Mouse (Mus musculus): Measurements from ENCODE around the gene Polr2l.
"Not testable (repeated sequence)": the region's sequence is repeated elsewhere in the genome, so short reads cannot be mapped to it uniquely, and the experiment has no call there.

The Polr2l gene

DNA sequence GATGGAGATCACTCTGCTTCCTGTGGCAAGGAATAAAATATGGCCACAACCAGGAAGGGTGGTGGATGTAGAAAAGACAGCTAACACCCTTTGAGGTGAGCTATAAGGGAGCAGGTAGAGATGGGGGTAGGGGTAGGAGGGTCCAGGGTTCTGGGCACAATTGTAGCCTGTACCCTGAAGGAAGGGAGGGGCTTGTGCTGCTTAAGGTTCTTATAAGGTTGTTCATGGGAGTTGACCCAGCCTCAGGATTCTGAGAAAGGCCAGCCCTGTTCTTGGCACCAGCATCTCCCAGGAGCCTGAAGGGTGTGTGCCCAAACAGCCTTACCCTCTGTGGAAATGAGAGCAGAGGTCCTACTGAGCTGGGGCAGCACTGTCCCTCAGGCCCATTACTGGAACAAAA lies 23.0 kb downstream of the Polr2l start:
- DNase-seq (ENCODE audit: low spot score in 2 of 2) = no peak

DNA sequence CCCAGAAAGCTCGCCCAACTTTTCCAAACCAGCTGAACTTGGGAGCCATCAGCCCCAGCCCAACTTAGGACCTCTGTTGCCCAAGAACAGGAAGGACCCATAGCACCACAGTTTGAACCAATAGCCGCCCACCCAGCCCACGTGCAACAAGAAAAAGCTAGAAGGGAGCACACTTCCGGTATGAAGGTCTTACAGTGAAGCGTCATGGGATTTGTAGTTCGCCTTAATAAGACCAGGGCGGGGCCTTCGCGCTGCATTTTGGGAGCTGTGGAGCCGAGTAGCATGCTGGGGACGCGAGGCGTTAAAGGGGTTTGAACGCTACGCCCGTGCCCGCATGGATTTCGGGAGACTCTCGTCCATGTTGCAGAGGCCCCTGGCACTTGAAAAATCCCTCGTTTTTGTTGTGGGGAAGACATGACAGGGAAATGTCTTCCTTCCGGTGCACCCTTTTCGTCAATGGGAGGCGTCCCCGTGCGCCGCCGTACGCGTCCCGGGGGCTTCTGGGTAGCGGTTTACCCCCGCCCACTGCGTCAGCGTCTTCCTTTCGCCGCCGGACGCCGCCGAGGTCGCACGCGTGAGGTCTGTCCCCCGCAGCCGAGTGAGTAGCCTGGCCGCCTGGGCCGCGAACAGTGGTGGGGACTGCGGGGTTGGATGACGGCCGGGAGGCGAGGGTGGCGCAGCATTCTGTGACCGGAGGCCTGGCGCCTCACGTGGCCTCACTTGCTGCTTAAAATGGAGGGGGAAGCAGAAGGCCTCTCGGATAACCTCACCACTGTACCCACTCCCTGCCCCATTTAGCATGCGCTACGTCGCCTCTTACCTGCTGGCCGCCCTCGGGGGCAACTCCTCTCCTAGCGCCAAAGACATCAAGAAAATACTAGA lies 27.6 kb downstream of the Polr2l start, which contains the start of gene Rplp2:
Rplp2 (plus strand) TSS at position 261 of the 882 bp plus-strand sequence.
- peak; percentile 94 to 95 for DNase-seq (ENCODE audit: low spot score in 2 of 2)

DNA sequence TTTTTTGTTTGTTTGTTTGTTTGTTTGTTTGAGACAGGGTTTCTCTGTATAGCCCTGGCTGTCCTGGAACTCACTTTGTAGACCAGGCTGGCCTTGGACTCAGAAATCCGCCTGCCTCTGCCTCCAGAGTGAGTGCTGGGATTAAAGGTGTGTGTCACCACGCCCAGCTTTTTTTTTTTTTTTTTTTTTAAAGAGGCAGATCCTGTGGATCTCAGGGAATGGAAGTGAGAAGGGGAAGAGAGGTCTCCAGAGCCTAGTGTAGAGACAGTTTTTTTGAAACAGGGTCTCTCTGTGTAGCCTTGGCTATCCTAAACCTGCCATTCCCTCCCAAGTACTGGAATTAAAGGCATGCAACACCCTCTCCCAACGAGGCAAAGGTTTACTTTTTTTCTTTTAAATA lies 28.6 kb downstream of the Polr2l start:
- DNase-seq (ENCODE audit: low spot score in 2 of 2) = not testable (repeated sequence)

DNA sequence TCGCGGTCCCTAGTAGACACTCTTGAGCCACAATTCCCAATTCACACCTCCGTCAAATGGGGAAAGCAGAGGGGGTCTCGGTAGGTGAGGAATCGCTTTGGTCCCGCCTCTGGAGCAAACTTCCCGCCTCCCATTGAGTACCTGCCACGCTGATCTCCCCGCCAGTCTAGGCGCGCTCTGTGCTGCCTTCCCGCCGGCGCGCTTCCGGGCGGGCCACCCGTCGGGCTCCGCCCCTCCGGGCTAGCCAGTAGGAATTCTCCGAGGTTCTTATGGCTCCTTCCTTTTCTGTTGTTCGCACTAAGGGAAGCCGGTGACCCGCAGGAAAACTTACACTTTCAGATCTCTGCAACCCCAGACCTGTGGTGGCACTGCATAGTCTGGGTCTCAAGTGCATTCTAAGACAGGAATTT lies 31.1 kb downstream of the Polr2l start, which contains the start of gene Pidd1:
Pidd1 (minus strand) TSS at position 198 of the 410 bp plus-strand sequence.
- peak in 1 of 2 experiments; percentile 79 for DNase-seq (ENCODE audit: low spot score in 2 of 2)

DNA sequence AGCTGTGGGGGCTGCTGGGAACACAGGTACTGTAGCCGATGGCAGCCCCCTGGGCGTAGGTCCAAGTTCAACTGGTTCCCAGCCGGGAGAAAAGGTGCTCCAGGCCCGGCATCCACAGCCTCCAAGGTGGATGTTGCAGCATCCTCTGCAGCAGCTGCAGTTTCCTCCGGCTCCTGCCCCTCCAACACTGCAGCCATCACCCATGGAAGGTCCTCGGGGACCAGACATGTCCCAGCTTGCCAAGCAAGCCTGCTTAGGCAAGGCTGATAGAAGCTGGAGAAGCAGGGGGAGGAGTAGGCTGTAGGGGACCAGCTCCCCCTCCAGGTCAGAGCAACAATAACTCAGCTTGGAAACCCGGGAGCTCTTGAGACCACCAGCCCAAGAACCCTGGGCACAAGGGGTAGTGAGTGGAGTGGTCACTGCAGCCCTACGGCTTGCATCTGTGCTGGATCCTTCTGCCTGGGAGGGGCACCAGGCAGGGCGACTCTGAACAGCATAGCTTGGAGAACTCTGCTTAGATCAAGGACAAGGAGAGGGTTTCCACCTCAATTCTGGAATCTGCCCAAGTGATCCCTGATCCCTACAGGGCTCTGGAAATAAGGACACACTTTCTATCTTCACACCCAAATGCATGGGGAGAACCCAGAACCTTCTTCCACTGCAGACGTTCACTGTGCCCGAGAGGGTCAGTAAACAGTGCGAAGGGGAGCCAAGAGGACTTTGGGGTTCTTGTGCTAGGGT lies 31.7 kb downstream of the Polr2l start:
- peak; percentile 55 to 62 for DNase-seq (ENCODE audit: low spot score in 2 of 2)

DNA sequence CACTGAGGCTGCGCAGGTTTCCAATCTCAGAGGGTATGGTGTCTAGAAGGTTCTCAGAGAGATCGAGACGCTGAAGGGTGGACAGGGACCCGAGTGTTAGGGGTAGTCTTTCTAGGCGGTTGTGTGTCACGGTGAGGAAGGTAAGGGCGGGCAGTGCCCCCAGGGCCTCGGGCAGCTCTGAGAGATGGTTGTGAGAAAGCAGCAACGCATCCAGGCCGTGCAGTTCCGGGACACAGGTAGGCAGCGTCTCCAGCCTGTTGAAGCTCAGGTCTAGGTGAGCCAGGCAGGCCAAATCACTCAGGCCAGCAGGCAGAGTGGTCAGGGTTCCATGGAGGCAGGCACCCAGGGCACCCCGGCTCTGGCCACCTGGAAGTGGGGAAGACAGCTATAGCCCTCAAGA lies 32.7 kb downstream of the Polr2l start:
- DNase-seq (ENCODE audit: low spot score in 2 of 2) = peak; percentile 25 to 29

DNA sequence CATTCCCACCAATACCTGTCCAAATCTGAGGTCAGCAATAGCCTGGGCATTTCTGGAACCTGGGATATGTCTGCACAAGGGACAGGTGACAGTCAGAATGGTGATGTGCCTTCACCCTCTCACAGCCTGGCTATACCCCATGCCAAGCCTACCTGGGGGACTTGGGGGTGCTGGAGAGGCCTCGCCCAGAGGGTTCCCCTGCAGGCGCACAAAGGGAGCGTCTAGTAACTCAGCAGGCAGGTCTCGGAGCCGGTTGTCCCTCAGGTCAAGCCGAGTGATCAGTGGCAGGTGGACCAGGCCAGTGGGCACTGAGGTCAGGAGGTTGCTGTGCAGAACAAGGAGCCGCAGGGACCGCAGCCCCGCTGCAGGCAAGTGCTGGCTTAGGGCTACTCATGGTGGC lies 33.5 kb downstream of the Polr2l start:
- peak in 1 of 2 experiments; percentile 19 for DNase-seq (ENCODE audit: low spot score in 2 of 2)

DNA sequence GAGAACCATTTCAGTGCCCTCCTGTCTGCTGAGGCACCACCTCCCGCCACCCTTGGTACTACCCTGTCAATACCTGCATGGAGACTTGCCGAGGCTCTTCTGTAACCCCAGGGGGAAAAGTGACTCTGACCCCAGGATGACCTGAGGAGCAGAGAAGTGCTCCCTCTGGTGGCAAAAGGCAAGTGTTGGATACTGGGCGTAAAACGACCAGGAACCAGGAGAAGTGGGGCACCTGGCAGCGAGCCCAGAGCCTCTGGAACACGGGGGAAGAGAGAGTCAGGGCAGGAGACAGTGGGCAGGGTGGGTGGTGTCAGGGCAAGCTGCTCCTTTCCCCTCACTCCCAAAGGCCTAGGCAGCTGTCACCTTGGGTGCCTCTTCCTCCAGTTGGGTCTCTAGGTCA lies 34.3 kb downstream of the Polr2l start:
- DNase-seq (ENCODE audit: low spot score in 2 of 2) = peak in 1 of 2 experiments; percentile 70

DNA sequence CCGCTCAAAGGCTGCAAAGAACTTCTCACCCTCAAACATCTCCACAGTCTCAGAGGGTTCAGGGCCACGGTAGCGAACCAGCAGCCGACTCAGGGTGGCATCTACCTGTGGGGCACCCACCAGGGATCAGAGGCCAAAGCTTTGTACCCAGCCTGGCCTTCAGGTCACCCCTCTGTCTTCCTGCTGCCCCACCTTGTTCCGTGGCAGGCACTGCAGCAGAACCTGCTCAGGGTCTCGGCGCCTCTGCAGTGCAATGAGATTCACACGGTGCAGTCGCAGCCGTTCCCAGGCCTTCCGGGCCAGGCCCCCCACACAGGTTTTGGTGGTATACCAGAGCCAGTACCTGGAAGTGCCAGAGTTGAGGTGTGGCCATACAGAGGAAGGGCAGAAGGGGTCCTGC lies 35.1 kb downstream of the Polr2l start:
- DNase-seq (ENCODE audit: low spot score in 2 of 2) = peak in 1 of 2 experiments; percentile 14

DNA sequence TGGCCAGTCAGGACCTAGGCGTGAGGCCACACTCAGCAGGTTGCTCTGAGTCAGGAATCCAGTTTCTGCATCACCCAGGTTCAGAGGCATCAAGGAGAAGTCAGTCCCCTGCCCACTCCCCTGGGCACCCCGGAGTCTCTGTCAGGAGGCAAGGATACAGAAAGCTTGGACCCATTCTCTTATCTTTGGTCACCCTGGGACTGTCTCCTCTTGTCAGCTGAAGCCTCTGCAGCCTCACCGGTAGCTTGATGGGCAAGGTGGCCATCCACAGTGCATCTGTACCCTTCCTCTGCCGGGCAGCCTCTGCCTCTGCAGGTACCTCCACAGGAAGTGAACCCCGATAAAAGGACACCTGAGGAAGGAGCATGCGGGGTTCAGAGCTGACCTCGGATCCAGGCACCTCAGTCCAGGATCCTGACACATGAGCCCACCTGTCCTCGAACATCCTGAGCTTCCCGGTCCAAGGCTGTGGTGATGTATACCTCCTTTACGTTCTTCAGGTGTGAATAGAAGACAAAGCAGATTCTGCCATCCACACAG lies 35.7 kb downstream of the Polr2l start:
- peak in 1 of 2 experiments; percentile 14 for DNase-seq (ENCODE audit: low spot score in 2 of 2)

DNA sequence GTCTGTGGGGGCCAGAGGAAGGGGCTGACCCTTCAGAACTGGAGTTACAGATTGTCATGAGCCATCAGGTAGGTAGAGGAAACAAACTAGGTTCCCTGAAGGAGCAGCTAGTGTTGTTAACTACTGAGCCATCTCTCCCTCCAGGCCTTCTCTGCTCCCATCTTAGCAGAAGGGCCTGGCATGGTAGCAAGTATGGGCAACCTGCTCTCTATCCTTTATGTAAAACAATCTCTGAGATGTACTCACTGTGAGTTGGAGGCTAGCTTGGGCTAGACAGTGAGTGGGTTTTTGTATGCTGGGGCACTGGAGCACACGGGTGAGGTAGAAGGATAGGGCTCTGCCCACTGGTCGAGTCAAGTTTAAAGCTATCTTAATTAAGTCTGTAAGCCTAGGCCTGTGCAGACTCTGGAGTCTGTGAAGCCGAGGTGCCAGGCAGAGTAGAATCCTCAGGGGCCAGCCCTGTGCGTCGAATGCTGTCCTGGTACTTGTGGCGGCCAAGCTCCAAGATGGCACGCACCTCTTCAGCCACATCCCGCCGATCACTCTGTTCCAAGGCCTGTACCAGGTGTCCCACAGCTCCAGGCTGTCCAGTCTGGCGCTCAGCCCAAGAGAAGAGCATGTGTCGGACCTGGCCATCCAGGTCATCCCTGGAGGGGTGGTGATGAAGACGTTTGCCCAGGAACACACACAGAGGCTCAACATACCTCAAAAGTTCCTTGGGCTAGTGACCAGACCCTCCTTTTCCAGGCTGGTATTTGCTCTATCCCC lies 36.5 kb downstream of the Polr2l start:
- DNase-seq (ENCODE audit: low spot score in 2 of 2) = peak in 1 of 2 experiments; percentile 29

DNA sequence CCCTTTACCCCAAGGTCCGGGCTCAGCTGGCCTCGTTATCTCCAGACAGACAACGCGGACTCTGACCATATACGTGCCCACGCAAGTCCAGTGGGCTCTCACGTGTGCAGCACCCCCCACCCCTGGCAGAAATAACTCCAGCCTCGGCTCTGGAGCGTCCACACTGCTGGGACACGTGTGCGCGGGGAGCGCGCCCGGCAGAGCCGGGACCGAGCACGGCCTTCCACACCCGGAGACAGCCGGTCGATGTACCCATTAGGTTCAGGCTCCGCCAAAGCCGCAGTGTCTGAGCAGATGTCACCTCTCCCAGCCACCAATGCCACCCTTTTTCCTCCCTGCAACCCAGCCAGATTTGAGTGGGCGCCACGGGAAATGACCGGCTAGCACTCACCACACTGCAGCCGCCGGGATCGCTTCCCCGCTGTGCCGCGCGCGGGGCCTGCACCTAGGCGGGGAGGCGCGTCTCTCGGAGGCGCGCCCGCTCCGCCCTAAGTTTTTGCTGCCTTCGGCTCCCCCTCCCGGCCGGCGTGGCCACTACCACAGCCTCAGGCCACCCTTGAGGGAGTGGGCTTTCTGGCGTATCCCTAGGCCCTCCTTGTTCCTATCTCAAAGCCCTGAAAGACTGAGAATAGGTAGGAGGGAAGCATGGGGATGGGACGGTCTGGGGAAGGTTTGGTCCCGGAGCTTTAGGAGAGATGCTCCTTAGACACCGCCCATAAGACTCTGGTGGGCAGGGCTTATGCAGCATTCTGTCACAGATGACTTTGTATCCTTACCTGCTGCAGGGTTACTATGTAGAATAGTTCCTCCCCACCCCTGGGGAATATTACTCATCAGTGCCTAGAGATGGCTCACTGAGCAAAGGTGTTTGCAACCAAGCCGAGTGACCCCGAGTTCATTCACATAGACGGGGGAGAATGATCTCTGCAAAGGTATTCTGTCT lies 37.5 kb downstream of the Polr2l start, which contains the start of gene Slc25a22:
Slc25a22 (minus strand) TSS at position 715 of the 943 bp plus-strand sequence.
- DNase-seq (ENCODE audit: low spot score in 2 of 2) = peak; percentile 83 to 89

DNA sequence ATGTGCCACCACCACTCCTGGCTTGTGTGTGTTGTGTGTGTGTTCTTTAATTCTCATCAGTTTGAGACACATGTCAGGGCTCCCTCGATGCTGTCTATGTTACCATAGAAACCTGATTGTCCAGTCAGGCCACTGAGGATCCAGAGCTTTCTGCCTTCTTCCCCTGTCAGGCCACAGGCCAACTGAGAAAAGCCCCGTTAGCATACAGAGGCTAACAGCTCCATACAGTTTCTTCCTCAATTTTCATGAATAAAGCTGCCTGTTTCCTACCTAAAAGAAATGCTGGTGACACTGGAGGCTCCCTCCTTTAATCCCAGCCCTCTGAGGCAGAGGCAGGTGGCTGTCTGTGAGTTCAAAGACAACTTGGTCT lies 38.4 kb downstream of the Polr2l start:
- peak in 1 of 2 experiments; percentile 14 for DNase-seq (ENCODE audit: low spot score in 2 of 2)

DNA sequence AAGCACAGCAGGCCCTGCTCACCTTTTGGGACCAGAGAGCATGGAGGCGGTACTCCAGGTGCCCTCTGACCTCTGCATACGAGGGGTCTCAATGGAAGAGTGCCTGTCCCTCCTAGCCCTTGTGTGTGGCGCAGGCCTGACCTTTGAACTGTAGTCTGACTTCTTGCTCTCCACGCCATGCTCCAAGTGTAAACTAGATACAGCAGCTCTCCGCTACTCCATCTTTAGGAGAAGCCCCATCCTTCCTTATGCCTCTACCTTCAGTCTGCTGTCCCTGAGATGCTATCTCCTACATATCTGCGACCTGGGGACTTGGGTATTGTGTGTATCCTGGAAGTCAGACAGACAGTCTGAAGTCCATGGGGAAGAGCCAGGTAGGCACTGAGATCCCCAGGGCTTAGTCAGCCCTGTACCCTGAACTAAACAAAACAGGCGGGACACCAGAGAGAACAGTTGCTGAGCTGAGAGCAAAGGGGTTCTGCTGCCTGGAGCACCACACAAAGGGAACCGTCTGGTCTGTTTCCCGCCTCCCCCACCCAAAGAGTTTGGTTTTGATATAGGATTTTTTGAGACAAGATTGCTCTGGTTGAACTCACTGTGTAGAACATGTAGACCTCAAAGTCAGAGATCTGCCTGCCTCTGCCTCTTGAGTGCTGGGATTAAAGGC lies 38.9 kb downstream of the Polr2l start:
- DNase-seq (ENCODE audit: low spot score in 2 of 2) = peak in 1 of 2 experiments; percentile 18

DNA sequence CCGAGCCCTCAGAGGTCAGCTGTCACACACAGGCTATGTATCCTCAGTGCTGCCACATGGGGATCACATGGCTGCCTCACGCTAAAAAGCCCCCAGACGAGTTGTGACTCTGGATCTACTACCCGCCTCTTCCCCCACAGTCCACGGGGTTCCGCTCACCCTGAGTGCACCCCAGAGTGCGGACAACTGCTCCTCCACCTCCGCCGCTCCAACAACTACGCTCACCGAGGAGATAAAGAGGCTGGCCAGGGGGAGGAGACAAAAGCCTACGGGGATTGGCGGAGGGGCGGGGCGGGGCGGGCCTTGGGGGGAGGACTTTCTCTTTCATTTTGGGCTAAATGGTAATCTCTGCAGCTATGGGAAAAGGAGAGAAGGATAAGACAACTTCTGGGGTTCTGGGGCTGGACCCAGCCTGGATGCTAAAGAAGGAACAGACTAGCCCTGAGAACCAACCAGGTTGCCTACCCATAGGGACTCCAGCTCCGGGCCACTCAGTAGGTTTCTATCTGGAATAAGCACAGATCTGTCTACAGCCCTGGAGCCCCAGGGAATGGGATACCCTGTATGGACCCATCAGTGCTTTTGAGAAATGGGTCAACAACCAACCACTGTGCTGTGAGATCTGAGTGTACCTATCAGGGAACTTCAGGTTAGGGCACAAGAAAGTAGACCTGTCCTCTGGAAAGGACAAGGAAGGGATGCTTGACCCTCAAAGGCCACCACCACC lies 39.6 kb downstream of the Polr2l start:
- peak; percentile 52 to 77 for DNase-seq (ENCODE audit: low spot score in 2 of 2)

DNA sequence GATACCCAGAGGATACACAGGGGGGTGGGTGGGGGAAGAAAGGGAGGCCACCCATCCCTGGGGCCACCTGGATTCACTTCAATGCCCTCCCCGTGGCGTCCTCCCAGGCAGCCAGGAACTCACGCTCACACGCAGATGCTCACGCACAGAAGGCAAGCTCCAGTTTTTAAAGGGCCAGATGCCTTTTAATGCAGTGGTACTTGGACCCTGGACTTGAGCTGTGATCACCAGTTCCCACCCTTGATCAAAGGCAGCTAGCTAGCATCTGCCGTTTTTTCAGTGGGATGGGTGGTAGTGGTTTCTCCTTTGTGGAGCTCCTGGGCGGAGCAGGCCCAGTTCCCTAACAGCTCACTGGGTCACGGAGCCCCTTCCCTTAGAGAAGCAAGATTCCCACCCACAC lies 40.5 kb downstream of the Polr2l start:
- DNase-seq (ENCODE audit: low spot score in 2 of 2) = peak in 1 of 2 experiments; percentile 37

DNA sequence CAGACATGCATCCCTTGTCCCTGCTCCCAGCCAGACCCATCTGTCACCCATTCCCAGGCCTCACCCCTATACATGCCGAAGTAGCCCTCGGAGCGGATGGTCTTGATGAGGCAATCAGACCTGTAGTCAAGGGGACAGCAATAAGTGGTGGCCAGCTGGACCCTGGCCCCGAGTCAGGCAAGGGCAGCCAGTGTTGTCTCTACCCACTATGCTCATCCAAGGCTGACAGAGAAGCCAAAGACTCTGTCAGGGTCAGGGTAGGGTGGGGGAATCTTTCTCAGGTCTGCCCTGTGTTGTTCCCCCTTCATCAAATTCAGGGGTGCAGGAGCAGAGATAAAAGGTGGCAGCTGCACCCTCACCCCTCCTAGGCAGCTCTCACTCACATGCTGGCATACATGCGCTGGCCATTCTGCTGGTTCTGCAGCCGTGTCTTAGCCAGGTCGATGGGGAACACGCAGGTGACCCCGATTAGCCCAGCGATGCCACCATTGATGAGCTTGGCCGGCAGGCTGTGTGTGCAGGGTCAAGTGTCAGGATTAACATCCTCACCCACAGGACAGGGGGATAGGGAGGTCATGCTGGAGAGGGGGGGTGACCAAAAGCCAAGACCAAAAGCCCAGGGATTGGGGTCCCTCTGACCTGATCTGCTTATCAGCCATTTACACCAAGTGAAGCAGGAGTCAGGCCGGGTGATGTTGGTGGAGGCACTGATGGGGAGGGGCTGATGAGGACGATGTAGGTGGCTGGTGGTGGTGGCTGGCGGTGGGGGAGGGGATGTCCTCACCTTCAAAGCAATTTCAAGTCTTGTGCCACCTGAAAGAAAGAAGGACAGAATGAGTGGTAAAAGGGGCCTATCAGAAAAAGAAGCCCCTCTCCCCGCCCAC lies 41.2 kb downstream of the Polr2l start:
- peak in 1 of 2 experiments; percentile 24 for DNase-seq (ENCODE audit: low spot score in 2 of 2)

All from spleen, postnatal 10 days (tissue).